Mouse (Mus musculus): ENCODE measurements around the gene Stim1.

DNA sequence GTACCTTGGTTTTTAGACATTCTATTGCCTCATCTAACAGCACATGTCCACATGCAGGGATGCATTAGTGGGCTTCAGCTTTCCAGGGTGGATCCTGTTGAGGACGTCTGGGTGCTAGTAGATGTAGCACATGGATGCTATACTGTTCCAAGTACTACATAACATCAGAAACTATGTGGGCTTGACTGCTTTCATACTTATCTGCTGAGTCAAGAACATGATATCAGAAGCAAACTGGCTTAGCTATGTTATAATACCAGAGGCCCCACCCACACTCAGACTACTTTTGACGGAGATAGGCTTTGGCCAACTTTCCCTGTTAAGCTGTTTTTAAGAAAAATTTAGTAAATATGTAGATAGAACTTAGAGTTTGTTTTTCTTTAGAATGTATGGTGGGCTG lies 176.7 kb downstream of the Stim1 start:
- TF ChIP-seq CTCF (IDR thresholded peaks at IDR 0.05; ENCODE audit: insufficient read depth, low read depth, low read length) (no peak), POLR2A (IDR thresholded peaks at IDR 0.05; ENCODE audit: insufficient read depth, low read depth, low read length) (no peak)

Data from olfactory bulb, adult 2 months (tissue).